Mouse (Mus musculus) CD4-positive, CD25-positive, alpha-beta regulatory T cell, adult 4 months (primary cell): Measurements from ENCODE around the gene Nckap5. TPM values are rescaled to one million over a fixed set of nuclear protein-coding genes. Genes with fewer than 3 reads are reported as not detected.

ENCODE experiments used
- ATAC-seq: one replicate; pipeline ENCODE4 v1.8.0; 2017
- polyA plus RNA-seq, 2 experiments: library from polyadenylated mRNA; unstranded; fragments of 100-300 nt; shearing (Covaris generic); gene quantifications; one replicate each; pipeline ENCODE4 v1.2.1; 2017

Gene Nckap5
- polyA plus RNA-seq, 2 experiments from 2014 or later, result 2.1 to 2.3 TPM

DNA sequence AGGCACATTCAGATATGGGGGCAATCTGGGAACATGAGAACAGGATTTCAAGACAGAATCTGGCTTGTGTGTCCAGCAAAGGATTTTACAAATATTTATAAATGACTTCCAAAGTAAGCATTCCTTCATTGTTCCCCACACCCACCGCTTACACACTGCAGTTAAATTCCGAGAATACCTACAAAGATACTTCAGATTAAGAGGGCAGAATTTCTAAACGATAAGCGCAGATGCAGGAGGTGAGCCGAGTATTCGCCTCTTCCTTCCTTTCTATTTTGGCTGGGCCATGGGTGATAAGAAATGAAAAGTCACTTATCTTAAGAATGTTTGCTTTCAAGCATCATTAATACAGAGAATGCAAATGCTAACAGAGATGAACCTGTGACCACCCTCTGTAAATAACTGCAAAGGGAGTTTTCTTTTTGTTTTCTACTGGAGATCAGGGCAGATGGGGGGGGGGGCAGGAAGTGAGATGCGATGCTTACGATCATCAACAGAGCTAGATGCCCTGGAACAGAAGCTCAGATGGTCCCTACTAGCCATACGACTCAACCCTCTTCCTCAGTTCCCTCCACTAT is 213.0 kb downstream of the Nckap5 start:
- ATAC-seq, result no peak

DNA sequence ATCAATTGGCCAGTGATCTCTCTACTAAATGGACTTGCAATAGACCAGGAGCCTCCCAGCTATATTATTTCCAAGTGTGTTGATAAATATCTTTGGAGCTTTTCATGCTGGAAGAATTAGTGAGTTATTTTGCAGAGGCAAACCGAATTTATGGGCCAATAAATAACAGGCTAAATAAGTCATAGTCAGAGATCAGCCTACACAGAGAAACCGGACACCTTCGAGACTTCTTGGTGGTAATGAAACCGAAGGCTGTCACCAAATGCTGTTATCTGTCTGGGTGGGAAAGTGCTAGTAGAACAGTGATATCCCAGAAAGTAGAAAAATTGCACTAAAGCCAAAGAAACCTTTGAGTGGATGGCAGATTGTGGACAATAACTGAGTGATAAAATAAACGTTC is 213.6 kb downstream of the Nckap5 start:
- no peak for ATAC-seq

- no peak for ATAC-seq
Measured at GRCm38 (mm10) chr1:126612916-126613315, 217.7 kb downstream of the Nckap5 start.

- ATAC-seq, result no peak
Measured at GRCm38 (mm10) chr1:126608586-126608985, 222.0 kb downstream of the Nckap5 start.

- ATAC-seq, result no peak
Measured at GRCm38 (mm10) chr1:126606189-126607080, 224.2 kb downstream of the Nckap5 start.

GRCm38 (mm10) chr1:126604551-126604950 is 226.0 kb downstream of the Nckap5 start:
- no peak for ATAC-seq

DNA sequence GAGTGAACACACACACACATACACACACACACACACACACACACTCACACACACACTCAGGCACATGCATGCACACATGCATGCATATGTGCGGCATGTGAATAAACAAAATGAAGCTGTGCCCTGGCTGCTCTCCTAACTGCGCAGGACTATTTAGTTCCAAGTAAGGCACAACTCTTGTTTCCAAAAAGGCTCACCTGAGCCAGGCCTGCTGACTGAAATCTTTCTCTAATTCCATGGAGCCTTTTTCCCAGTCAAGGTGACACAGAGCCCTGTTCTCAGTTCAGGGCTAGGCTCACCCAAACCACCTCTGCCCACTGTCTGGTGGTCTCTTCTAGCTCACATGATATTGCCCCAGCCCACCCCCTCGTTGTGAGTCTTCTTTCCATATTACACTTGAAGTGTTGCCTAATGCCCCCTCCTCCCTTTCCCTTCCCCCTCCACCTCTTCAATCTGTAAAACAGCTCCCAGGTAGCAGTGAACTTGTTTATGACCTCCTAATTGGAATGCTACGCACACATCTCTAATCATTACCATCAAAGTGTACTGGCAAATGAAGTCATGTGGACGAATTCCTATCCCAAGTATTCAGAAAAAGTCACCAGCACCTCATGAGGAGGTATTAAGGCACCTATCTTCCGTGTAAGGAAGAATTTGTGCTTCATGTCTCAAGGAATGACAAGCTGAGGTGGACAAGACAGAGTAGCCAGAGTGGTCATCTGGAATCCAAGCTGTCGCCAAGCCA is 226.7 kb downstream of the Nckap5 start:
- ATAC-seq, result no peak

GRCm38 (mm10) chr1:126600596-126600995 is 230.0 kb downstream of the Nckap5 start:
- no peak for ATAC-seq

DNA sequence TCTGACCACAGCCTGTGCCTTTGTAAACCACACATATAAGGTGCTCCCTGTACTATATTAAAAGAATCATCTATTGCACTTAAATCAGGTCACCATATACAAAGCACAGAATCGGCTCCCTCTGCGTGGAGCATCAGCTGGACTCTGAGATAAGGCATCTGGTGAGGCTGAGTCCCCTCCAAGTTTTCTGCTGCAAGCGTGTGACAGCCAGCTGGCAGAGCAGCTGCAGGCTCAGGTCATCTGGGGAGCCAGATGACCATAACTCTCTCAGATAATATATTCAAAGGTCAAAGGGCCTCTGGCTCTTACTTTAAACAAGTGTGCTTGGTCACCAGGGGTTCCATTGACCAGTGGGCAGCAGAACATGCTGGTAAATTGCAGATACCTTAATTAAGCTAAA is 233.2 kb downstream of the Nckap5 start:
- no peak for ATAC-seq

DNA sequence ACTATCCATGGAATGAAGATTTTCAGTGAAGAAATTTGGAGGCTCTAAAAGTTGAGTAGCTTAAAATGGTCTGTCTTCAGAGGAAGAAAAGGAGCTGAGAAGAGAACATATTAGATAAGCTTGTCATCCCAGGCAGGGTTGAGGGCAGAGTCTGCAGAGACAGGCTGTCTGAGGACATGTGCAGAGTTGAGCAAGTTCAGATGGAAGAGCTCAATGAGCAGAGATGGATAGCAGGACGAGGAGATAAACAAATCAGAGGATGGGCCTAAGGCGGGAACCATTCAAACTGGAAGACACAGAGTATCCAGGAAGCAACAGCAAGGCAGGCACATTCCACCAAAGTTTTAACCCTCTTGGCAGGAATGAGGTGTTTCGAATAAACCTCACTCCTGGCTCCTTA is 235.8 kb downstream of the Nckap5 start:
- no peak for ATAC-seq

DNA sequence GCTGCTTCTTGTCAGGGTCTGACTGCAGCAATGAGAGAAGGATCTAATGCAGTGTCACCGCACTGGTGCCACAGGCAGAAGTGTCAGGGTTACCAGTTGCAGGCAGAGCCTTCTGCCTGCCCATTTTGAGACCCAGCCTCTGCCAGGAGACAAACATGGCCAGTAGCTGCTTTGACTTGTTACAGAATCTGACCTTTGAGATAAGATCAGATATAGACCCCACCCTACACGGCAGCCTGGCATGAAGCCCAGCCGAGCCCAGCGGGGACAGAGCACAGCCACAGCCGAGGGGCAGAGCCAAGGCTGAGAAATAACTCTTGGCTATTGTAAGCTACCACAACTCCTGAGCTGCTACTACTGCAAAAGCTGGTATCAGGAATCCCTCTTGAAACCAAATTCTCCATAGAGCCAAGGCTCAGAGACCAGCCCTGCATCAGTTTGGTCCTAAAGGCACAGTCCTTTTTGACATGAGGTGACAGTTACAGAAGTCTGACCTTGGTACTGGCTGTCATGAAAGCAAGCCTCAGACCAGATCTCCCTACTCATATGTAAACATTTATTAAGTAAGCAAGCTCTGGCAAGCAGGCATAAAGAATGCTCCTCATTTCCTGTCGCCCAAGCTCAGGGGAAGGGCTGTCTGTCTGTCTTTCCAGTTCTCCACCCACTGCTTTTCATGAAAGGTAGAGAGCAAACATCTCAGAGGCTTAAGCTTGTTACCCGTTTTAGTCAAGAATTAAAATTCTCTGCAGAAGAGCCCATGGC is 237.4 kb downstream of the Nckap5 start:
- ATAC-seq, result no peak

DNA sequence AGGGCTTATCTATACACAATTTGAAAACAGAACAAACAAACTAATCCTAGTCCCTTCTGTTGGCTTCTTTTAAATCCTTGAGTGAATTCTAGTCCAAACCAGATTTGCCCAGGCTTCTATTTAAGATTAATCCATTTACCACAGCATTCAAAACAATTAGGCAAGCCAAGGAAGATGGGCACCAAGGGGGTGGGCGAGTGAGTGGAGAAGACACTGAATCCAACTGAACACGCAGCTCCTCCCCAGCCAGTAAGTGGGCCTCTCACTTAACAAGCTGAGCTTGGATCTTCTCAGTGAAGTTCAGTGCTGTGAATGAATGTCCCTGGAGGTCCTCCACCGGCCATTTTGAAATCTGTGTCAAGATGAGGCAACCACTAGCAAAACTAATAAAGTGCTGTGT is 239.7 kb downstream of the Nckap5 start:
- ATAC-seq, result no peak

DNA sequence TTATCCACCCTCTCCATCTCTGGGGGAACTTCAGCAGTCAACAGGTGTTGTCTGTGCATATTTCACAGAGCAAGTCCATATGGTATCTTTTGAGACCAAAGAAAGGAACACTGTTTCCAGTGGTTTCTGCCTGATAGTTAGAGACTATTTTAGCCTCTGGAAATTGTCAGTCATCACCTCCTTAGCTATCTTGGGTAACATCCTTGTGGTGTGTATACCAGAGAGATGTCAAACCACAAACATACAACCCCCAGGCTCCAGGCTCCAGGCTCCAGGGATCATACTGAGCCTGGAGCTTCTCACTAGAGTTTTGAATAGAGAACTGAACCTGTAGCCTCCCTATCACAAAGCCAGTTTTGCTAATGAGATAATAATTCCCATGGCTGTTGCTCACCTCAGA is 252.4 kb downstream of the Nckap5 start:
- ATAC-seq, result no peak

GRCm38 (mm10) chr1:126574295-126574694 is 256.3 kb downstream of the Nckap5 start:
- no peak for ATAC-seq

DNA sequence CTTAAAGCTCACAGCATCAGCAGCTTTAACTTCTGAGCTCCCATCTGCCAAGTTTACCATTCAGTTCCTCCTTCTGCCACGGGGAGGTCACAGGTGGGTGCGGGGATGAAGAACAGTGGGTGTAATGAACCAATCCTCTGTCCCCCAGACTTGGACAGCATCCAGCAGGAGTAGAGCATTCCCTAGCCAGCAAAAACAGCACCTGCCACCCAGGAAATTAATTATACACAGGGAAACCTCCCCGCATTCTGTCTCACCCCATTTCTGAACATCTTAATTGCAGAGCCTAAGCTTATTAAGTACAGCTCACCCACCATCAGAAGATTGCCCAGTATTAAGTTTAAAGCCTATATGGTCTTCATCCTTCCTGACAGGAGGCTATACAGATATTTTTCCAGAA is 256.9 kb downstream of the Nckap5 start:
- ATAC-seq, result no peak

GRCm38 (mm10) chr1:126573097-126573496 is 257.5 kb downstream of the Nckap5 start:
- ATAC-seq, result no peak

GRCm38 (mm10) chr1:126569611-126570238 is 260.9 kb downstream of the Nckap5 start:
- no peak for ATAC-seq

GRCm38 (mm10) chr1:126568520-126569197 is 261.9 kb downstream of the Nckap5 start:
- ATAC-seq, result no peak

- no peak for ATAC-seq
Measured at GRCm38 (mm10) chr1:126565151-126565725, 265.4 kb downstream of the Nckap5 start.

DNA sequence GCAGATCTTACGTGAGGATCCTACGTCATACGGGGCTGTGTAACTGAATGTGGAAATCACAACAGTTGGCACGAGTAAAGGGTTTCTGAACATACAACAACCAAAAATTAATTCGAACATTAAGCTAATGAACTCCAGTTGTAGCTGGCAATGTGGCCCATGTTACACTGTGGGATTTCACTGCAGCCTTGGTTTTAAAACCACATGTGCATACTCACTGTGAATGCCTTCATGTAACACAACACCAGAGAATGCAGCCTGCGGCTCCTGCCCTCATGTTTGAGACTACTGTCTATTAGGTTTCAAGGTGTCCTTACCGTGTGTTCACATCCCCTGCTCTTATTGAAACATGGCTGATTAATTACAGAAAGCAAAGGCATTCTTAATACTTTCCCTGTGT is 269.7 kb downstream of the Nckap5 start:
- no peak for ATAC-seq

DNA sequence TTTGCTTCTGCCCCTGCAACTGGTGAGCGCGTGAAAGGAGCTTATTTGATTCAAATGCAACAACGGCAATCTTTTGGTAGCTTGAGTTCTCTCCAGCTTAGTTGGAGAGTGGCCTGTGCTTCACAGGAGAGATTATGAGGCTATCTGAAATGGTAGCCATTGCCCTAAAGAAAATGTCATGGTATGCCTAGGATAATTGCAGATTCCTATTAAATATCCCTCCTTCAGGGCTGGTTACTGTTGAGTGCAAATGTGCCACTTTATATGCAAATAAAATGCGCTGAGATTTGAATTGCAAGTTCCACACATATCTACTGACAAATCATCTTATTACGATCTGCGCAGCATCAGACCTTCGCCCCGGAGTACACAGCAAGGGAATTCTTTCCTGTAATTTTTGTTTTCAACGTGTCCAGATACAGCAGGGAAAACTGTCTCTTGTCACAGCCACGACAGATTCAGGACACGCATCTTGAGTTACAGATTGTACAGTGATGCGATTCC is 272.8 kb downstream of the Nckap5 start:
- no peak for ATAC-seq
